Mouse (Mus musculus): Measurements from ENCODE around the gene Mpv17l2.

DNA sequence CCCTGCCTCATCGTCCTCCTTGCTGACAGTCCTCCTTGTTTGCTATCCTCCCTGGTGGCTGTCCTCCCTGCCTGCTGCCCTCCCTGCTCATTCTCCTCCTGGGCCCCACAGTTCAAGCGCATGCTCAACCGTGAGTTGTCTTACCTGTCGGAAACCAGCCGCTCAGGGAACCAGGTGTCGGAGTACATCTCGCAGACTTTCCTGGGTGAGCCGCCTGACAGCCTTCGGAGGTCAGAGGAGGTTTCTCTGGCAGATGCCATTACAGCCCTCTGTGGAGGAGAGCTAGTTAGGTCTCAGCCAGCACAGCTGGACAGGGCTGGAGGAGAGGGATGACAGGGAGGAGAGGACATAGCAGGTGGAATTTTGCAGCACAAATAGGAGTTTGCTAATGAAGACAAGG is 14.1 kb downstream of the Mpv17l2 start:
- TF ChIP-seq CTCF (IDR thresholded peaks at IDR 0.05; ENCODE audit: low read depth) (no peak), EP300 (IDR thresholded peaks at IDR 0.05; ENCODE audit: low read depth) (no peak)

Data from heart, postnatal 0 days (tissue).